Mouse (Mus musculus): ENCODE results near the gene Srpk2.

GRCm38 (mm10) chr5:23645671-23646070, 38.7 kb downstream of the Srpk2 start:
- TF ChIP-seq POLR2A (IDR thresholded peaks at IDR 0.05; ENCODE audit: borderline replicate concordance, extremely low read depth, insufficient read depth, insufficient read length, poor library complexity, severe bottlenecking) (no peak), CTCF (IDR thresholded peaks at IDR 0.05; ENCODE audit: borderline replicate concordance, extremely low read depth, insufficient read depth, insufficient read length) (no peak)

All from brain, embryonic 14.5 days (tissue).